Mouse (Mus musculus) gastrocnemius, postnatal 25 days (tissue): ENCODE measurements around the gene Arfgap2. TPM values are rescaled to one million over a fixed set of nuclear protein-coding genes. Genes with fewer than 3 reads are reported as not detected.
A peak's percentile ranks its signal among the peaks of the same experiment; 100 is the strongest.

Source experiments
- DNase-seq: peaks from one replicate; pipeline ENCODE4 v3.0.0; 2022
- total RNA-seq, 2 experiments: library from RNA; stranded (reverse); gene quantifications; 1 replicate in 1 of 2; 2 replicates in 1 of 2; pipeline ENCODE4 v1.2.3; 2021

Arfgap2 gene
- total RNA-seq, 2 experiments from 2014 or later, result 100 to 119 TPM

DNA sequence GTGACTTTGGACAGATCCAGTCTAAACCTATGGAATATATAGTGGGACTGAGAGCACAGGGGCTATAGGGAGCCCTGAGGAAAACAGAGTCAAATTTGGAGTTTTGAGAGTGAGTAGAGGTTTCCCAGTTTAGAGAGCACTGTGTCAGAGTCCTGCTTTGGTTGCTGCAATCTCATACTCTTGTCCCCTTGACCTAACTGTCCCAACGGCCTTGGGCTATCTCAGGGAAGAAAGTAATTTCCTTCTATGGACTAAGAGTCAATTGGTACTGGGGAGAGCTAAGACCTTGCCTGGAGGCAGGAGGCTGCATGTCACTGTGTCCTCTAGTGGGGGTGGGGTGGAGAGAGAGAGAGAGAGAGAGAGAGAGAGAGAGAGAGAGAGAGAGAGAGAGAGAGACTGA, 5.9 kb upstream of the Arfgap2 start:
- no peak for DNase-seq

DNA sequence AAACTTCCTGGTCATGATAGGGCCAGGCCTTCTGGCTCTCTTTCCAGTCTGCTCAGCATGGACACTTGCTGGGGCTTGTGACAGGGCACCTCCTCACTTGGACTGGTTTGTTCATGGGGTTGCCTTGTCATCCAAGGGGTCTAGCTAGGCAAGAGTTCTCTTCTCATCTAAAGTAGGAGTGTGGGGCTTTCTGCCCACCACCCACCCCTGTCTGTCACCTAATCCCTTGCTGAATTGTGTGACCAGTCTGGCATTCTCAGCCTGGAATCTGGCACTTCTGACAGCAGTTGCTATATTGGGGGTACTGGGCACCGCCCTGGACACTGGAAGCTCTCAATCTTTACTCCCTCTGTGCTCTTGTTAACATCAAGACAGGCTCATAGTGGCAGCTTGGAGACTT, 5.3 kb upstream of the Arfgap2 start:
- DNase-seq, result peak; percentile 62

DNA sequence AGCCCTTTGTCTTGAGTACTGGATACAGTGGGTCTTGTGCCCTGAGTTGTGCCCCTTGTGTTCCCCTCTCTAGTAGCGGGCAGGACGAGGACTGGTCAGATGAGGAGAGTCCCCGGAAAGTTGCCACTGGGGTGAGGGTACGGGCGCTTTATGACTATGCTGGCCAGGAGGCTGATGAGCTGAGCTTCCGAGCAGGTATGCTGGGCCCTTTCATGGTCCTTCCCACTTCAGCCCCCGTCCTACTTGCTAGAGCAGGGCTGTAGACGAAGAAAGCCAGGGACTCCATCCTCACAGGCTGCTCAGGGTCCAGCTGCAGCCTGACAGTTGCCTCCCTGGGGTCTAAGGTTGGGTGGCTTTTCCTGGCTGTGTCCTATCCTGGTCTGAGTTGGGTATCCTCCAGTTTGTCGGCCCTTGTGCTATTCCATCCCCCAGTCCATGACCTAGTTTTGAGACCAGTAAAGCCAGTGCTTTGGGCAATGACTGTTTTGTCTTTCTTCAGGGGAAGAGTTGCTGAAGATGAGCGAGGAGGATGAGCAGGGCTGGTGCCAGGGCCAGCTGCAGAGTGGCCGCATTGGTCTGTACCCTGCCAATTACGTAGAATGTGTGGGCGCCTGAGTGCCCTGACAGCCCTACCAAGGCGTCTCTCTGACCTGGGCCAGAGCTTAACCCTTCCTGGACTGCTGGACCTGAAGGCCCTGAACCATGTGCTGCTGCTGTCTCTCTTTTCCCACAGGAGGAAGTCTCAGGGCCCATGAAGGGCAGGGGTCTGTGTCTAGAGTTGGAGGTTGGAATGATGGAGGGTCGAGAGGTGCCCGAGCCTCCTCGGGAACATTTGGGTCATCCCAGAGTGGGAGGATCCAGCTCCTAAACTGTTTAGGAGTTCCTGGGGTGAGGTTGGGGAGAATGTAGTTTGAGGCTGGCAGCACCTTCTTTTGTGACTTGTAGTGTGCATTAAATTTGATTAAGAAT, 798 bp upstream of the Arfgap2 start:
- DNase-seq, result no peak

DNA sequence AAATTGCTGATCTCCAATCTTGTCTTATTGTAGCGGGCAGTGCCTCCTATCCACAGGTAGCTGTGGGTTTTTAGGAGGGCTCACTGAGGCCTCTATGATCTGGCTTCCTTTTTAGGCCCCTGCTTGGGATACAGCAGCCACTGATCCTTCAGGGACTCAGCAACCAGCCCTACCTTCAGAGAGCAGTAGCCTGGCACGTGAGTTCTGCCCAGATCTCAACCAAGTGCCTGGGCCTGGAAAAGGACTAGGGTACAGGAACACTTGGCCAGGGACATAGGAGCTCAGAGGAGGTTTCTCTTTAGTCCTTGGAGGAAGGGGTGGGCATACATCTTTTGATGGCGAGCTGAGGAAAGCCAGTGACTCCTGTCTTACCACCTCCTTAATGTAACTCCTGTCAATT, 3.3 kb downstream of the Arfgap2 start:
- DNase-seq, result no peak

DNA sequence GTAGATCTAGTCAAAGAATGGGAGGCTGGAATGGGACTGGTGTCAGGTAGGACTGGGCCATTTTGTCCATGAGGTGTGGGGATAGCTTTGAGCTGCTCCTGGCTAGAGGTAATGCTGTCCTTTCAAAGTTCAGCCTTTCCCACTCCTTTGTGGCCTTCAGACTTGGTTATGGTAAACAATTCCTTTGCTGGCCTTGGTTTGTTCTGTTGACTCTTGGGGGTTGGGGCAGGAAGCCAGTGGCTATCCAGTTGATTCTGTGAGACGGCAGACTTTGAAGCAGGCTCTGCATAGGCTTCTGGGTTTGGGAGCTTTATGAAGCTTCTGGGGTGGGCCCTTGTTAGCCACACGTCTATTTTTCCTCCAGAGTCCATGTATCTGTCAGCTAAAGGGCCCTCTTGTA, 3.9 kb downstream of the Arfgap2 start:
- DNase-seq, result no peak

DNA sequence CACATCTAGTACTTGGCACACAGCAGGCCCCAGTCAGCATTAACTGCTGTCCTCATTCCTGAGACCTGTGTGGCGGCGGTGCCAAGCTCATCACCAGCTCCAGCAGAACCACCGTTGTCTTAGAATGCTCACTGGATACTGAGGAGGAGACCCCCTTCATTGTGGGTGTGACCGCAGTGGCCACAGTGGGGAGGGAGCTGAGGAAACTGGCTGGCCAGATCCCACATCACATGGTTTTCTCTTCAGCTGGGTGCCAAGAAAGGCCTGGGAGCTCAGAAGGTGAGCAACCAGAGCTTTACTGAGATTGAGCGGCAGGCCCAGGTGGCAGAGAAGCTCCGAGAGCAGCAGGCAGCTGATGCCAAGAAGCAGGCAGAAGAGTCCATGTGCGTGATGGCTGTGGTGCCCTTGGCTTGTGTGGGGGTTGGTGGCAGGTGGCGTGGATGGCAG, 4.9 kb downstream of the Arfgap2 start:
- DNase-seq, result peak; percentile 83

DNA sequence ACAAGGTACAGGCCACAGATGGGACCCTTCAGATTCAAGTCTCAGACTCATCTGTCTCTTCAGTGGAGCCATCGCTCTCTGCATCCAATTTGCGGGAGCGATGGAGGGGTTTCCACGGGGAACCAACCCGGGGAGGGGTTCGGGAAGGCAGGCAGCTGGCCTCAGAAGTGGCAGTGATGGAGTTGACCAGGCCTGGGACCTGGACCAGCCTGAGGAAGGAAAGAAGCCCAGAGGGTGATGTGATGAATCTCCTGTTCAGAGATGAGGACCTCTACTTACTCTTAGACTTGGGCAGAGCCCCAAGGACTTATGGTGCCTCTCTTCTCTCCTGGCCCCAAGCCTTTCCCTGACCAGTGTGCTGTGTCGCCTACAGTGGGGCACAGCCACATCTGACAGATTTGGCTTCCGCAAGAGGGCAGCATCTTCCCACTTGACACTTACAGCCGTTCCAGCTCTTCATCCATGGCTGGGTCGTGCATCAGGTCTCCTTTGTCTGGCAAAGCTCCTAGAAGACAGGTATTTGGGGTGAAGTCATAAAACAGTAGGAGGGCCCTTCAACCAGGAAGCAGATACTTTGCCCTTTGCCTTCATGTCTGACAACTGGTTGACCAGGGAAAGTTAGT, 14.1 kb downstream of the Arfgap2 start:
- no peak for DNase-seq

DNA sequence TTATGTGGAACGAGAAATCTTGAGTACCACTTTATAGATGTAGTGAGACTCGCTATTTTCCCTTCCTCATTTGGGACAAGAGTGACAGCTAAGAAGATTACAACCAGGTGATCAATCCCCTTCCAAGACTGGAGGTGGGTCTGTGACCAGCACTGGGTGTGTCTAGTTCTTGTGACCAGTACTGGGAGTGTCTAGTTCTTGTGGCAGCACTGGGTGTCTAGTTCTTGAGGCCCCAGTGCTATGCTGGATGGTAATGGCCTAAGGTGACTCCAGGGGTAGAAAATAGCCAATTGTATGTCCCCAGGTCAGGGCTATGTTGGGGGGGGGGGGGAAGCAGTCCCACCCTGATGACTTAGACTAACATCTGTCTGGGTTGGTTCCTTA, 14.6 kb downstream of the Arfgap2 start:
- no peak for DNase-seq

DNA sequence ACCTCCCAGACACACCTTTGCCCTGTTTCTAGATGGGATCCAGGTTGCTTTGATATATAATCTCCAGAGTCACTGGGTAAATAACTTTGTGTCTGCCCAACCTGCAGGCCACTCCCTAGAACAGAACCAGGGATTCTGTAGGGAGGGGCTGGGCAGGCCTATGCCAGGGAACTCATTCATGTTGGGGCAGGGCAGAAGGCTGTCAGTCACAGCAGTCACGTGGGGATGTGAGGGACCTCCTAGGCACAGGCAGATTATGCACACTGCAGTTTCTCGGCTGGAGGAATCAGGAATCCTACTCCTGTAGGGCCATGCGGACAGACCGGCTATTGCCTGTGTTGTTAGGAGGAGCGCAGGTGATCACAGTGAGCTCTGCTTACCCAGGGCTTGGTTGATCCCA, 16.6 kb downstream of the Arfgap2 start:
- no peak for DNase-seq

DNA sequence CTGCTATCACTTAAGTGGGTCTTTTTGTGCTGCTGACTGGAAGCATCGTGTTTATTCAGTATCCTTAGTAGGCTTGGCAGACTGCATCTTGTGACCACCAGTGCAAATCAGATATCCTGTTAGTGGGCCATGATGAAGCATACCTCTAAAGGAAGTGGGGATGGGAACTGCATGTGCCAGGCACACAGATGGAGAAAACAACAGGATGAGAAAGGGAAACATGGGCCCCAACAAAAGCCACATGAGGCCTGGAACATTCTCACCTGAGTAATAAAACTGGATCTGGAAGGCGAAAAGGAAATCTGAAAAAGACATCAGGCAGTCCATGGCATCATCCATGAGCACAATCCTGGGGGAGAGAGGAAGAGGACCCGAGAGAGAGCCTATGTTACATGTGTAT, 19.2 kb downstream of the Arfgap2 start:
- no peak for DNase-seq

DNA sequence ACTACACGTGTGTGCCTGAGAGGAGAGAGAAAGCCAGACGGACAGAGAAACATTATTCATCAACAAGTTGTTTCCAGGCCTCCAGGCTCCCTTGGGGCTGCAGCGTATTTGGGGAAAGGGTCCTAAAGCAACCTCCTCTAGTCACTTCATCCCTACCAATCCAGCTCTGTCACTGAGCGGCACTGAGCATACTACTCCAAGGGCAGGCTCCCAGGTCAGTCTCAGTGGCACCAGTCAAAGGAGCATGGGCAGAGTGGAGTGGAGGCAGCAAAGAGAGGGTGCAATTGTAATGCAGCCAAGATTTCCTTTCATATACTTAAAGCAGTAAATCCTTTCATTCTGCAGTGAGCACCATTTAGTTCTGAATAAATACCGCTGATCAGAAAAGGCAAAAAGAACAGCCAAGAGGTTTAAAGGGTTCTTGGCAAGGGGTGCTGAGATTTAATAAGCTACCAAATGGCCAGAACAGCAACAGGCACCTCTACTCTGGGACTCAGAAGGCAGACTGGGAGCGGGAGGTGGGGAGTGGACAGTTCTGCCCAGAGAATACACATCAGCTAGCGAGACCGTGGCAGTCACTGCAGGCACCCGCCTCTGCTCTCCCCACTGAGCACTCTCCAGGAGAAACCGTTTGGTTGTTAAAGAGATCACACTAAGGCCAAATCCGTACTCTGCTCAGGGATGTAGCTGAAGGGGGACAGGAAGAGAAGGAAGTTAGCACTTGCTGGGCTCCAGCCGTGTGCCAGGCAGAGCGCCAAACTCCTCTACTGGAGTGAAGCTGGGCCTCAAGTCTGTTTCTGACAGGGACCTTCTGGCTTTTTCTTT, 19.8 kb downstream of the Arfgap2 start:
- DNase-seq, result no peak

DNA sequence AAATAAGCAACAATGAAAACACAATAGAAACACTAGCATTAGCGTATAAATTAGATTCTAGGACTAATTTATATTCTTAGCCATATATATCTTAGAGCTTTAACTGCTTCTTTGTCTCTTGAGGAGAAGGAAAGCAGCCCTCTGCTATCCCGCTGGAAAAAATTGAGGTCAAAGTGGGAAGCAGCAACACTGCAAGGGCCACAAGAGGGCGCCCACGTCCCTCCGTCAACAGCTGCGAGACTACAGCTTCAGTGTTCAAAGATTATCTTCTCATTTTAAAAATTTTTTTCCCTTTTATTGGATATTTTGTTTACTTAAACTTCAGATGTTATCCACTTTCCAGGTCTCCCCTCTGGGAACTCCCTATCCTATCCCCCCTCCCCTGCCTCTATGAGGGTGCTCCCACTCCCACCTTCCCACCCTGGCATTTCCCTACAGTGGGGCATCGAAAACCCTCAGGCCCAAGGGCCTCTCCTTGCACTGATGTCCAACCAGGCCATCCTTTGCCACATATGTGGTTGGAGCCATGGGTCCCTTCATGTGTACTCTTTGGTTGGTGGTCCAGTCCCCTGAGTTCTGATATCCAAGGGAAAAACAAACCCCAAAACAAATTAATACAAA, 21.2 kb downstream of the Arfgap2 start:
- peak; percentile 66 for DNase-seq

DNA sequence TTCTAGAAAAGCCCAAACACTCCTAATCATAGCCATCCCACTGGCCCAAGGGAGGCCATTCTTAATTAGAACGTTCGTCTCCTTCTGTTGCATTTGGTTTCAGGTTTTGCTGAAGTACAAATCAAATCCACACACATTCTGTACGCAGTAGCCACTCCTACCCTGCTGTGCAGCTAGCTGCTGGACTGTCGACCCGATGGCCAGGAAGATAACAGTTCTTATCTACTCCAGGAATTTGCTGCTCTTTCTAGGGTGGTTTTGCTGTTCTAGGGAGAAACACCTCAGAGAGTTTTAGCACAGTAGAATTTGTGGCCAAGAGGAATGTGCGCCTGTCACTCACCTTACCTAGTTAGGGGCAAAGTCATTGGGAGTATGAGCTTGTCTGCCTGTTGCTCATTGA, 22.8 kb downstream of the Arfgap2 start:
- DNase-seq, result no peak

DNA sequence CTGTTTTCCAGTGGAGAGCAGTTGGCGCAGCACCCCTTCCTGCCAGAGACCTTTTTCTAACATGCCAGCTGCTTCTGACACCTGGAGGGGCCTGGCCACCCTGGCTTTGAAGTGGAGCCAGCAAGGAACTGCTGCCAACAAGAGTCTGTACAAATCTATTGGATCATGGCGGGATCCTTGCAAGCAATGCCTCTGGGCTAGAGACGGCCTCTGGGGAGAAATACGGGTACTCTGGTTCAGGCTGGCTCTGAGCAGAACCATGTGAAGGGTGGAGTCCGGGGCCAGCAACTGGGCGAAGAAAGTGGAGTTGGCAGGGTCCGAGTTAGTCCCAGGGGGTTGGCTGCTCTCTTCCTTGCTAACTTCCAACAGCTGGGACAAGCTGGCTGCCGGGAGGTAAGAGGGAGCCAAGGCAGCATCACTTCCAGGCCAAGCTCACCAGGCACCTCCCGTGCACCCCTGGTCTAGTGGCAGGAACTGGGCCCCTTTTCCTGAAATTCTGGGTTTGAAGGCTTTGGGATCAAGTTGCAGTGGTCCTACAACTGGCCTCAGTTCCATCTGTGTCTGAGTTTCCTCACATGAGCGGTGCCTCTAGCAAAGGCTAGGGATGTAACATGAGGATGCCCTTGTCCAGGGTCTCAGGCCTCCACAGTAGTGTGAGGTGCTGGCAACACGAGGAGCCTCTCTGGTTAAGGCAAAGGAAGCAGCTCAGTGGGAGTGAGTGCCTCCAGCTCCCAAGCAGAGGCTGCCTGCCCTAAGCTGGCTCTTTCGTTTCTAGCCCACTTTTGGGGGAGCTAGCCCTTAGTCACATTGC, 26.6 kb downstream of the Arfgap2 start:
- DNase-seq, result peak; percentile 75

DNA sequence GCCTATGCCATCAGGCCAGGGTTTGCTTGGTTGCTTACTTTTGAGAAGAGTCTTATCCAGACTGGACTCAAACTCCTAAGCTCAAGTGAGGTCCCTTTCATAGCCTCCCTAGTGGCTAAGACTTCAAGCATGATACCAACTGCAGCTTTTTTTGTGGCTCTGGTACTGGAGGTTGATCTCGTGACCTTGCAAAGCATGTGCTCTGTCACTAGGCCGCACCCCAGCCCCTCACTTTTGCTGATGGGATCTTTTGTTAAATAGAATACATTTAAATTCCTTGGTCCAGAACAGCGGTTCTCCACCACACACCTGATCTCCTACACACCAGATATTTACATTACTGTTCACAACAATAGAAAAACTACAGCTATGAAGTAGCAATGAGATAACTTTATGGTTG, 29.5 kb downstream of the Arfgap2 start:
- DNase-seq, result no peak

DNA sequence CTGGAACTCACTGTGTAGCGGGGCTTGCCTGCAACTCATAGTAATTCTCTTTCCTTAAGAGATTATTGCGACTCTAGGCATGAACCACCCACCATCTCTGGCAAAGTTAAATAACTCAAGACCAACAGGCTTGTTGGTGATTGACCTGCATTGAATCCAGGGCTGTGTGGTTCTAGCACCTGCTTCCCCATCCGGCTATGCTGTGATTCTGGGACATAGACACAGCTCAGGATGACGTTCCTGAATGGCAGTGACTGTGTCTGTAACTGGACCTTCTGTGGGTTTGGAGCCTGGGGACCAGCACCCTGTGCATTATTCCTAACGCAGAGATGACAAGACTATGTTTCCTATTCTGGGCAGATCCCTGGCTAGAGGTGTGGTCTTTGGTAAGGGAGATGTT, 31.1 kb downstream of the Arfgap2 start:
- DNase-seq, result no peak

DNA sequence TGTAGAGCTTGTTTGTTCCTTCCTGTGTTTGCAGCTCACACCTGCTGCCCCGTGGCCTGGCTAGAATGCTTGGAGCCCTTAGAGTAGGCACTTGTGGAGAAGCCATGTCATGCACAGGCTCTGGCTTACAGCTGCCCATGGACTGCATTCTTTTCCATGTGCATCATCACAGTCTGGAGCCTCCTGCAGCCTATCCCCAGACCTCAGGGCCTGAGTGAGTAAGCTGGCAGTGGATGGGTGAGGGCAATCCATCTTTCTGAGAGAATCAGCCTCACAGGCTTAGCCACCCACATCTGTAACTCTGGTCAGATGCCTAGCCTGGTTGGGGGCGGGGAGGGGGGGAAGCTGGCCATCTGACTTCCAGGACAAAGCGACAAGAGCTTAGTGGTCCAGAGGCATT, 34.4 kb downstream of the Arfgap2 start:
- DNase-seq, result no peak

DNA sequence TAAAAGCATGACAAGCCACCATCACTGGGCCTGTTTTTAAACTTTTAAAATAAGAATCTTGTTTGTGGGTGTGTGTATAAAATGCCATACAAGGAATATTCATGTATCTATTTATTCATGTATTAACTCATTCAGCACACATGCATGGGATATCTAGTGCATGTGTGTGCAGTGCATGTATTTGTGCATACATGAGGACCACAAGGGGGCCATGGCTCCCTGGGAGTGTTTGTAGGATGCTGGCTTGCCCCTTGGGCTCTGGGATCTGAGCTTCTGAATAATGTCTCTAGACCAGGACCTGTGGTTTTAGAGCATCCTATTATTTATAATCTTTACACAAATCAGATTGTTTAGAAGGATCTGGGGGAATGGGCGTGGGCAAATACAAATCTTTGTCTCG, 36.0 kb downstream of the Arfgap2 start:
- DNase-seq, result no peak

DNA sequence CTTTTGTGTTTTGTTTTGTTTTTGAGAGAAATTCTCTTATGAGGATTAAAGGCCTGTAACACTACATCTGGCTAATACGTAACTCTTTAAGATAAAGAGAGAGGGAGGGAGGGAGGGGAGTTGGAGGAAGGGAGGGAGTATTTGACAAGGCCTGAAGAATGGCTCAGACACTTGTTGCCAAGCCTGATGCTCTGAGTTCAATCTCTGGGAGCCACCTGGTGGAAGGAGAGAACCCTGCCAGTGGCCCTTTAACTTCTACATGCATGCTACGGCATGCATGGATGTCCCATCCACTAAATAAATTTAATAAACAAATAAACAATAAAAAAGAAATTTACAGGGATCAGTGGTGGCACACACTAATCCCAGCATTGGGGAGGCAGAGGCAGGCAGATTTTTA, 37.1 kb downstream of the Arfgap2 start:
- no peak for DNase-seq

DNA sequence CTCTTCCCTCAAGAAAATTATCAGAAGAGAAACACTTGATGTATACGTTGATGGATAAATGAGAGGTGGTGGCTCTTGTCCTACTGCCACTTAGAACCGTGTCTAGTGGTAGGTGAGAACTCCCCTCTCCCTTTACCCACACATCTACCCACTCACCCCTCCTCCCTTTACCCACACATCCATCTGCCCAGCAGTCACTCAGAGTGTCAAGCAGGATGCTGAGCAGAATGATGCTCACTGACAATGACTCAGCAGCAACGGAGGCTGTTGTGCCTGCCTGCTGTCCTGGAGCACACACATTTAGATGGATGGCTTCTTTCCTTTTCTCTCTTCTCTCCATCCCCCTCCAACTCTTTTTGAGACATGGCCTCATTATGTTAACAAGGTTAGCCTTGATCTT, 38.1 kb downstream of the Arfgap2 start:
- DNase-seq, result no peak

DNA sequence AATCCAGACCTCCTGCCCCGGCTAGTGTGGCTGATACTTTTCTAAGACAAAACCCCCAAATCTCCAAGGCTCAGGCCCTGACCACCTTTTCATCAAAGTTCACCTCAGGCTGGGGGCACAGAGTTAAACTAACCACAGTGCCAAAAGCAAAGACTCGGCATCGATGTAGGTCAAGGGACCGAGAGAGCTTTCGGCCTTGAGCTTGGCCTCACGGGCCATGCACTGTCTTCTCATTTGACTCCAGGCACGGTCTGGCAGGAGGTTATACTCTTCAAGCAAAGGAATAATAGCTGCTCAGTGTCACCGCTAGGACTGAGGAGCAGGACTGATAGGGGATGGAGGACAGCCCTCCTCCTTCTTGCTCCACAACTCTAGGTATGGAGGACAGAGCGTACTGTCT, 41.2 kb downstream of the Arfgap2 start:
- no peak for DNase-seq

DNA sequence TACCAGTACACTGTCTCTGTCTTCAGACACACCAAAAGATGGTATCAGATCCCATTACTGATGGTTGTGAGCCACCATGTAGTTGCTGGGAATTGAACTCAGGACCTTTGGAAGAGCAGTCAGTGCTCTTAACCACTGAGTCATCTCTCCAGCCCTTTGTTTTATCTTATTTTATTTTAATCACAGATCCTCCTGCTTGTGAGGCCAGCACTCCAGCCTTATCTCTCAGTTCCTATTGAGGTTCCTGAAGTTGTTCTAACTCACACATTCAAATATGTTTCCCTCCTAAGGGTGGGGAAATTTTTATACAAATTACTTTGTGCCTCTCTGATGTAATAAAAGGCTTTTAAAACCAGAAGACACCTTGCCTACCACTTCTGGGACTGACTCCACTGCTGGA, 41.8 kb downstream of the Arfgap2 start:
- no peak for DNase-seq
